Mouse (Mus musculus) lung, adult 18-20 months (tissue): ENCODE data around the gene Rhox2h.
"Not testable (repeated sequence)": the region's sequence is repeated elsewhere in the genome, so short reads cannot be mapped to it uniquely, and the experiment has no call there.

ENCODE experiments used
- DNase-seq, 2 experiments: peaks; one replicate each; pipeline ENCODE4 v3.0.0; 2022; ENCODE audit warnings: mixed read lengths in 2 of 2

Gene Rhox2h

DNA sequence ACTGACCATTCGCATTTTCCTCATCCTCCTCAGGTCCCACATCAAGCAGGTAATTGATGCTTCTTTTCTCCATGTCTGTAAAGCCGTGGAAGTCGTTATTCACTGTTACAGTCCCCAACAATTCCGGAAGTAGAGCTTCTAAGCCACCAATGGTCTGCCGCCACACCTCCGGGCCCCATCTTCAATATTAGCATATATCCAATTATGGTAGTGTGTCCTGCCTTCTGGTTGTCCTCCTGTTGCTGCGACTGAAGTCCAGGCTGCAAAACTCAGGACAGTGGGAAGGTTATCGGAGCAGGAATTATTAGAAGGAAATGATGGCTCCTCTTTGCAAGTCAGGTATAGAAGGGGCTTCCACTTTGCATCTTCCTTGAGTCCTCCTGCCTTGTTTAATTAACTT is at the start of gene Rhox2h:
Gene Rhox2h, minus strand, starts transcription at position 101 of the 400 bp plus-strand sequence.
- not testable (repeated sequence) for DNase-seq

- no peak for DNase-seq
Measured at GRCm38 (mm10) chrX:37701821-37702387, 28.8 kb upstream of the Rhox2h start.

GRCm38 (mm10) chrX:37692261-37692660 is 19.2 kb upstream of the Rhox2h start:
- no peak for DNase-seq

GRCm38 (mm10) chrX:37683031-37683715 is 10.1 kb upstream of the Rhox2h start:
- DNase-seq, result no peak

DNA sequence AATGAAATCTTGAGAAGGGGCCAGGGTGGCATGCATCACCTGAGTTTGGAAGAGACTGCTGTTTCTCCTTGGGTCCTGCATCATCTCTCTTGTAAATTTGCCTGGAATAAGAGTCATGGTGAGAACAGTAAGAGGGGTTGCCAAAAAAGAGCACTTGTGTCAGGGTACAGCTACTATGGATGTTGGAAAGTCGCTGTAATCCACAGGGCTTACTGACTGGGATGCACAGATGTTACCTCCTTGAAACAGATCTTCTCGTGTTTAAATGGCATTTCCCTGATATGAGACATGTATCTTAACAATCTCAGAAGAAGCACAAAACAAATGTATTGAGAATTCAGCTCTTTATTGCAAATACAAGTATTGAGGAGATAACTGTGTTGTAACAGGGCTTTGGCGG is 4.4 kb downstream of the Rhox2h start, which contains the start of gene Rhox3h:
Gene Rhox3h, minus strand, starts transcription at position 101 of the 400 bp plus-strand sequence.
- DNase-seq, result not testable (repeated sequence)

DNA sequence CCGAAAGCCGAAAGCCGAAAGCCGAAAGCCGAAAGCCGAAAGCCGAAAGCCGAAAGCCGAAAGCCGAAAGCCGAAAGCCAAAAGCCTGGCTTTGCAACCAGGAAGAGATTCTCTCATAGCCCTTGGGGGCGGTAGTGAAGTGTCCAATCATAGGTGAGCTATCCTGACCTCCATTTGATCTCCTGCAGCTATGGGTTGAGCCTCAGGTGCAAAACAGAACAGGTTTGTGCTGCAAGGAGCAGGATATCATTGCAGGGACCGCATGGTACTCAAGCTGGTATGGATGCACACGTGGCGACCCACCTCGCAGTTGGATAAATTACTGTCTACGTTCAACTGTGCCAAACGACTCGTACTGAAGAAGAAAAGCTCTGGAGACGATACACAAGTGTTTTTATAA is 21.9 kb downstream of the Rhox2h start, which contains the start of gene Rhox4g:
Gene Rhox4g, minus strand, starts transcription at position 101 of the 400 bp plus-strand sequence.
- DNase-seq, result not testable (repeated sequence)

DNA sequence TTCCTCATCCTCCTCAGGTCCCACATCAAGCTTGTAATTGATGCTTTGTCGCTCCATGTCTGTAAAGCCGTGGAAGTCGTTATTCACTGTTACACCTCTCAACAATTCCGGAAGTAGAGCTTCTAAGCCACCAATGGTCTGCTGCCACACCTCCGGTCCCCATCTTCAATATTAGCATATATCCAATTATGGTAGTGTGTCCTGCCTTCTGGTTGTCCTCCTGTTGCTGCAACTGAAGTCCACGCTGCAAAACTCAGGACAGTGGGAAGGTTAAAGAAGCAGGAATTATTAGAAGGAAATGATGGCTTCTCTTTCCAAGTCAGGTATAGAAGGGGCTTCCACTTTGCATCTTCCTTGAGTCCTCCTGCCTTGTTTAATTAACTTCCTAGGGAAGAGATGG is 29.7 kb downstream of the Rhox2h start, which contains the start of gene Rhox2g:
Gene Rhox2g, minus strand, starts transcription at position 101 of the 400 bp plus-strand sequence.
- DNase-seq, result not testable (repeated sequence)

- DNase-seq, result not testable (repeated sequence)
Measured at GRCm38 (mm10) chrX:37628512-37628911, 44.6 kb downstream of the Rhox2h start, which contains the start of gene Rhox3g. TSS of gene Rhox3g (minus strand) at chrX:37628612.
